Mouse (Mus musculus): Measurements from ENCODE around the gene Il9.

The Il9 gene

GRCm38 (mm10) chr13:56471211-56471610, 10.8 kb downstream of the Il9 start:
- DNase-seq (ENCODE audit: low spot score in 2 of 2): no peak

GRCm38 (mm10) chr13:56468536-56468935, 13.5 kb downstream of the Il9 start:
- no peak for DNase-seq (ENCODE audit: low spot score in 2 of 2)

- no peak for DNase-seq (ENCODE audit: low spot score in 2 of 2)
These were observed 14.3 kb downstream of the Il9 start for GRCm38 (mm10) chr13:56467786-56468185.

- no peak for DNase-seq (ENCODE audit: low spot score in 2 of 2)
These were observed 18.3 kb downstream of the Il9 start for GRCm38 (mm10) chr13:56463750-56464149.

- no peak for DNase-seq (ENCODE audit: low spot score in 2 of 2)
These were observed 18.8 kb downstream of the Il9 start for GRCm38 (mm10) chr13:56463261-56463660.

- no peak for DNase-seq (ENCODE audit: low spot score in 2 of 2)
These were observed 19.3 kb downstream of the Il9 start for GRCm38 (mm10) chr13:56462791-56463190.

- no peak for DNase-seq (ENCODE audit: low spot score in 2 of 2)
These were observed 20.6 kb downstream of the Il9 start for GRCm38 (mm10) chr13:56461460-56461859.

- DNase-seq (ENCODE audit: low spot score in 2 of 2): no peak
These were observed 24.0 kb downstream of the Il9 start for GRCm38 (mm10) chr13:56458001-56458400.

GRCm38 (mm10) chr13:56450035-56450434, 32.0 kb downstream of the Il9 start:
- no peak for DNase-seq (ENCODE audit: low spot score in 2 of 2)

- no peak for DNase-seq (ENCODE audit: low spot score in 2 of 2)
These were observed 32.6 kb downstream of the Il9 start for GRCm38 (mm10) chr13:56449239-56450030.

- DNase-seq (ENCODE audit: low spot score in 2 of 2): no peak
These were observed 37.0 kb downstream of the Il9 start for GRCm38 (mm10) chr13:56444996-56445395.

- no peak for DNase-seq (ENCODE audit: low spot score in 2 of 2)
These were observed 37.9 kb downstream of the Il9 start for GRCm38 (mm10) chr13:56444112-56444511.

- DNase-seq (ENCODE audit: low spot score in 2 of 2): no peak
These were observed 38.6 kb downstream of the Il9 start for GRCm38 (mm10) chr13:56443411-56443810.

GRCm38 (mm10) chr13:56438211-56439075, 43.6 kb downstream of the Il9 start, which contains the start of gene Slc25a48:
Gene Slc25a48, plus strand, starts transcription at chr13:56438355.
- DNase-seq (ENCODE audit: low spot score in 2 of 2): no peak

GRCm38 (mm10) chr13:56435615-56436287, 46.3 kb downstream of the Il9 start:
- DNase-seq (ENCODE audit: low spot score in 2 of 2): no peak

- no peak for DNase-seq (ENCODE audit: low spot score in 2 of 2)
These were observed 47.7 kb downstream of the Il9 start for GRCm38 (mm10) chr13:56434311-56434751.

GRCm38 (mm10) chr13:56433466-56433865, 48.6 kb downstream of the Il9 start:
- no peak for DNase-seq (ENCODE audit: low spot score in 2 of 2)

GRCm38 (mm10) chr13:56432496-56432895, 49.5 kb downstream of the Il9 start:
- DNase-seq (ENCODE audit: low spot score in 2 of 2): no peak

Data from spleen, postnatal 36 days (tissue).